Mouse (Mus musculus): ENCODE data around the gene Ypel4. TPM values are rescaled to one million over a fixed set of nuclear protein-coding genes. Genes with fewer than 3 reads are reported as not detected.
A peak's percentile ranks its signal among the peaks of the same experiment; 100 is the strongest.

Gene Ypel4
- polyA plus RNA-seq, 1 experiment from 2014 or later, result 13.8 TPM

DNA sequence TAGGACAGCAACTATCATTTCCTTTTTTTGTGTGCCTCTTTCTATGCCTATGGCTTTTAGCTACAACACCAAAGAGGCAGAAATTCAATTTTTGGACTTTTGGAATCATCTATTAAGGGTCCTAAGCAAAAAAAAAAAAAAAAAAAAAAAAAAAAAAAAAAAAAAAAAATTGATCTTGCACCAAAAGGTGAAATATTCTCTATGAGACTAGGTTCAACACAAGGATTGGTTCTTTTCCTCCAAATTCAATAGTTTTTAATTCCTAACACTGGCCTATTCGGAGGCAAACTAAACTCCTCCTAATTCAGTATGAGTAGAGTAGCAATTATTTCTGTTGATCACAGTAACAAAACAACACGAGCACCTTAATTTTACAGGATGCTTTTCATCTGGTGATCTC, 22.0 kb upstream of the Ypel4 start:
- Histone ChIP-seq H3K27ac (ENCODE audit: low read depth, low read length) (no peak overlapping the region), H3K4me3 (ENCODE audit: low read depth, low read length) (no peak overlapping the region), H3K9ac (ENCODE audit: low read depth, low read length) (no peak overlapping the region), H3K4me2 (no peak overlapping the region), H3K36me3 (ENCODE audit: control insufficient read depth, insufficient read depth, low read length) (peaks cover 6% of the 10 kb centered on the region; the same call in 1 of the 2 replicates), H3K9me3 (replicated peaks; ENCODE audit: control insufficient read depth, low read length) (no peaks in the 10 kb centered on the region), H3K4me1 (ENCODE audit: control insufficient read depth, insufficient read depth, low read length) (peaks cover 7% of the 10 kb centered on the region), H3K27me3 (ENCODE audit: control insufficient read depth, insufficient read depth, low read length) (no peaks in the 10 kb centered on the region)
- 91% methylated on average over 2 of the region's 2 CpGs for WGBS (ENCODE audit: insufficient replicate concordance)
- ATAC-seq (replicated peaks; ENCODE audit: insufficient number of reproducible peaks, low FRiP score, low TSS enrichment), result no peak

- Histone ChIP-seq H3K9ac (ENCODE audit: low read depth, low read length) (peak overlapping the region; percentile 98), H3K27me3 (ENCODE audit: control insufficient read depth, insufficient read depth, low read length) (no peaks in the 10 kb centered on the region), H3K4me3 (ENCODE audit: low read depth, low read length) (peak overlapping the region; percentile 97), H3K36me3 (ENCODE audit: control insufficient read depth, insufficient read depth, low read length) (peaks cover 3% of the 10 kb centered on the region; the same call in 1 of the 2 replicates), H3K27ac (ENCODE audit: low read depth, low read length) (peak overlapping the region; percentile 99), H3K9me3 (replicated peaks; ENCODE audit: control insufficient read depth, low read length) (no peaks in the 10 kb centered on the region), H3K4me2 (peak overlapping the region; percentile 77), H3K4me1 (ENCODE audit: control insufficient read depth, insufficient read depth, low read length) (peaks cover 7% of the 10 kb centered on the region)
- 0 out of 2 replicates have a peak, but pooled peaks have one; percentile 1 for ATAC-seq (replicated peaks; ENCODE audit: insufficient number of reproducible peaks, low FRiP score, low TSS enrichment)
- WGBS (ENCODE audit: insufficient replicate concordance), result 0% methylated on average over 26 of the region's 26 CpGs
These were observed 19.4 kb upstream of the Ypel4 start for GRCm38 (mm10) chr2:84714422-84714810.

GRCm38 (mm10) chr2:84714811-84715561, 18.9 kb upstream of the Ypel4 start, which contains the start of gene Zdhhc5:
Zdhhc5 (minus strand) TSS chr2:84715180.
- H3K4me2 ChIP-seq, result peak within 1 kb of the TSS; percentile 77
- H3K27me3 ChIP-seq (ENCODE audit: control insufficient read depth, insufficient read depth, low read length), result no peaks in the 10 kb centered on the region
- peak within 1 kb of the TSS; percentile 98 for H3K9ac ChIP-seq (ENCODE audit: low read depth, low read length)
- H3K4me3 ChIP-seq (ENCODE audit: low read depth, low read length), result peak within 1 kb of the TSS; percentile 97
- H3K9me3 ChIP-seq (replicated peaks; ENCODE audit: control insufficient read depth, low read length), result no peaks in the 10 kb centered on the region
- WGBS (ENCODE audit: insufficient replicate concordance), result under 1% methylated on average over 89 of the region's 107 CpGs
- H3K4me1 ChIP-seq (ENCODE audit: control insufficient read depth, insufficient read depth, low read length), result peaks cover 7% of the 10 kb centered on the region
- peaks cover 3% of the 10 kb centered on the region; the same call in 1 of the 2 replicates for H3K36me3 ChIP-seq (ENCODE audit: control insufficient read depth, insufficient read depth, low read length)
- peak; percentile 94 for ATAC-seq (replicated peaks; ENCODE audit: insufficient number of reproducible peaks, low FRiP score, low TSS enrichment)
- H3K27ac ChIP-seq (ENCODE audit: low read depth, low read length), result peak within 1 kb of the TSS; percentile 99

DNA sequence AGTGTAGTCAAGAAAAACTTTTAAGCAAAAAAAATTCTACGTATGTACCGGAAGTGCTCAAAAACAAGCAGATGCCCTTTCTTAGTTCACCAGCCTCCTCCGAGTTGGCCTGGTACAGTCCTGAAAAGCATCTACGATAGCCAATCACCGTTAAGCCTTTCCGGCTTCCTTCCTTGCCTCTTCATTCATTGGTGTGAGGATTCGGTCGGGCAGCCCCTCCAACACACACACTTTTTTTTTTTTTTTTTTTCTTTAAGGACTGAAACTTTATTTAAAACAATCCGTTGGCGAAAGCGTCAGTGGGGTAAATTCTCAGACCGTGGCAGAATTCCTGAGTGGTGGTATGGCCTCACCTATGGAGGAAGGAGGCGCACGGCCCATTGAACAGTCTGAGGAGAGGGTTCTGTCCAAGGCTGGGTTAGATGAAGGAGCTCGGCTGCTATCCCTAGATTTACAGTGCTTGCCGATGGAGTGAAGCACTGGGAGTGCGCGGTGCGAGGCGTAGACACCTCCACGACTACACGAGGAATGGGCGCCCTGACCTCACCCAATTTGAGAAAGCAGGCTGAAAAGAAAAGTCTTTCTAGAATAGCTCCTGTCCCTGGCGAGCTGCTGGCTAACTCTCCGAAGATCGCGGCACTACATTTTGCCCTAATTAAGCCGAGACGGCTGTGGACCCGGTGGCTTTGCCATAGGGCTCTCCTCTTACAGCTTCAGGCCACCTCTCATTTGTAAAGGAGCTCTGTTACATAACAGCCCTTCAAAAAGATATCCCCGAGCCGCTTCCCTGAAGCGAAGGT, 18.1 kb upstream of the Ypel4 start:
- Histone ChIP-seq H3K4me3 (ENCODE audit: low read depth, low read length) (peak overlapping the region; percentile 97), H3K4me1 (ENCODE audit: control insufficient read depth, insufficient read depth, low read length) (peaks cover 7% of the 10 kb centered on the region), H3K36me3 (ENCODE audit: control insufficient read depth, insufficient read depth, low read length) (peaks cover under 1% of the 10 kb centered on the region; the same call in 1 of the 2 replicates), H3K27ac (ENCODE audit: low read depth, low read length) (peak overlapping the region; percentile 99), H3K9ac (ENCODE audit: low read depth, low read length) (peak overlapping the region; percentile 98), H3K27me3 (ENCODE audit: control insufficient read depth, insufficient read depth, low read length) (no peaks in the 10 kb centered on the region), H3K9me3 (replicated peaks; ENCODE audit: control insufficient read depth, low read length) (no peaks in the 10 kb centered on the region), H3K4me2 (peak overlapping the region; percentile 77)
- ATAC-seq (replicated peaks; ENCODE audit: insufficient number of reproducible peaks, low FRiP score, low TSS enrichment), result peak; percentile 91
- WGBS (ENCODE audit: insufficient replicate concordance), result under 1% methylated on average over 33 of the region's 33 CpGs

GRCm38 (mm10) chr2:84716423-84717355, 17.2 kb upstream of the Ypel4 start:
- Histone ChIP-seq H3K9ac (ENCODE audit: low read depth, low read length) (peak overlapping the region; percentile 98), H3K4me2 (peak overlapping the region; percentile 77), H3K27me3 (ENCODE audit: control insufficient read depth, insufficient read depth, low read length) (no peaks in the 10 kb centered on the region), H3K4me1 (ENCODE audit: control insufficient read depth, insufficient read depth, low read length) (peaks cover 7% of the 10 kb centered on the region), H3K36me3 (ENCODE audit: control insufficient read depth, insufficient read depth, low read length) (no peaks in the 10 kb centered on the region), H3K9me3 (replicated peaks; ENCODE audit: control insufficient read depth, low read length) (no peaks in the 10 kb centered on the region), H3K27ac (ENCODE audit: low read depth, low read length) (peak overlapping the region; percentile 99), H3K4me3 (ENCODE audit: low read depth, low read length) (peak overlapping the region; percentile 97)
- no peak for ATAC-seq (replicated peaks; ENCODE audit: insufficient number of reproducible peaks, low FRiP score, low TSS enrichment)
- 28% methylated on average over 9 of the region's 9 CpGs for WGBS (ENCODE audit: insufficient replicate concordance)

- no peak overlapping the region for H3K4me3 ChIP-seq (ENCODE audit: low read depth, low read length)
- no peaks in the 10 kb centered on the region for H3K9me3 ChIP-seq (replicated peaks; ENCODE audit: control insufficient read depth, low read length)
- H3K4me1 ChIP-seq (ENCODE audit: control insufficient read depth, insufficient read depth, low read length), result peaks cover 7% of the 10 kb centered on the region
- no peak overlapping the region for H3K27ac ChIP-seq (ENCODE audit: low read depth, low read length)
- no peaks in the 10 kb centered on the region for H3K27me3 ChIP-seq (ENCODE audit: control insufficient read depth, insufficient read depth, low read length)
- WGBS (ENCODE audit: insufficient replicate concordance), result 94% methylated on average over 4 of the region's 4 CpGs
- no peak overlapping the region for H3K4me2 ChIP-seq
- H3K36me3 ChIP-seq (ENCODE audit: control insufficient read depth, insufficient read depth, low read length), result no peaks in the 10 kb centered on the region
- ATAC-seq (replicated peaks; ENCODE audit: insufficient number of reproducible peaks, low FRiP score, low TSS enrichment), result no peak
- no peak overlapping the region for H3K9ac ChIP-seq (ENCODE audit: low read depth, low read length)
These were observed 16.5 kb upstream of the Ypel4 start for GRCm38 (mm10) chr2:84717357-84717756.

- WGBS (ENCODE audit: insufficient replicate concordance), result 75% methylated on average over 2 of the region's 2 CpGs
- Histone ChIP-seq H3K36me3 (ENCODE audit: control insufficient read depth, insufficient read depth, low read length) (peaks cover 11% of the 10 kb centered on the region; the same call in 1 of the 2 replicates), H3K27ac (ENCODE audit: low read depth, low read length) (no peak overlapping the region), H3K4me1 (ENCODE audit: control insufficient read depth, insufficient read depth, low read length) (no peaks in the 10 kb centered on the region), H3K4me3 (ENCODE audit: low read depth, low read length) (no peak overlapping the region), H3K4me2 (no peak overlapping the region), H3K27me3 (ENCODE audit: control insufficient read depth, insufficient read depth, low read length) (no peaks in the 10 kb centered on the region), H3K9ac (ENCODE audit: low read depth, low read length) (no peak overlapping the region), H3K9me3 (replicated peaks; ENCODE audit: control insufficient read depth, low read length) (no peaks in the 10 kb centered on the region)
- no peak for ATAC-seq (replicated peaks; ENCODE audit: insufficient number of reproducible peaks, low FRiP score, low TSS enrichment)
These were observed 13.1 kb upstream of the Ypel4 start for GRCm38 (mm10) chr2:84720718-84721117.

- WGBS (ENCODE audit: insufficient replicate concordance), result 64% methylated on average over 3 of the region's 3 CpGs
- no peak overlapping the region for H3K4me2 ChIP-seq
- peaks cover 1% of the 10 kb centered on the region; the same call in 1 of the 2 replicates for H3K4me1 ChIP-seq (ENCODE audit: control insufficient read depth, insufficient read depth, low read length)
- no peak overlapping the region for H3K4me3 ChIP-seq (ENCODE audit: low read depth, low read length)
- no peaks in the 10 kb centered on the region for H3K9me3 ChIP-seq (replicated peaks; ENCODE audit: control insufficient read depth, low read length)
- ATAC-seq (replicated peaks; ENCODE audit: insufficient number of reproducible peaks, low FRiP score, low TSS enrichment), result no peak
- no peaks in the 10 kb centered on the region for H3K27me3 ChIP-seq (ENCODE audit: control insufficient read depth, insufficient read depth, low read length)
- no peak overlapping the region for H3K9ac ChIP-seq (ENCODE audit: low read depth, low read length)
- peaks cover 11% of the 10 kb centered on the region; the same call in 1 of the 2 replicates for H3K36me3 ChIP-seq (ENCODE audit: control insufficient read depth, insufficient read depth, low read length)
- no peak overlapping the region for H3K27ac ChIP-seq (ENCODE audit: low read depth, low read length)
These were observed 12.7 kb upstream of the Ypel4 start for GRCm38 (mm10) chr2:84721182-84721581.
